Mouse (Mus musculus): ENCODE measurements around the gene Ltv1. TPM values are rescaled to one million over a fixed set of nuclear protein-coding genes. Genes with fewer than 3 reads are reported as not detected.

The Ltv1 gene
- polyA plus RNA-seq, 1 experiment: 6.6 TPM

DNA sequence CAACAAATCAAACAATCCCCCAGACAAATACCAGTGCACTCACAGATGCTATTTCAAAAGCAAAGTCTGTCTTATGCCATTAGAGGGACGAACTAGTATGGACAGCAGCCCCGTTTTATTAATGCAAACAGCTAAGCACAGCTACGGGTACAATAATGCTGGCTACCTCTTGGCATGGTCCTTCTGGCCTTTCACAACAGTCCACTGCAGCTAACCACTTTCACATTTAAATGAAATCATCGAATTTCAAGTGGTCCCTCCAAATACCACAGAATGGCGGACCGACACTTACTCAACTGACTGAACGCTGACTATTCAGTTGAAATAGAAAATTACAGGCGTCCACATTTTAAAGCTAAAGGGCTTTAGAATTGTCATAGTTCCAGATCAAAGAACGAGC, 19.4 kb upstream of the Ltv1 start:
- 91% methylated on average over 9 of the region's 9 CpGs for WGBS
- no peak overlapping the region for H3K27ac ChIP-seq (ENCODE audit: insufficient read depth, low read length)
- no peaks in the 10 kb centered on the region for H3K4me1 ChIP-seq (ENCODE audit: control insufficient read depth, insufficient read depth, insufficient read length)
- no peak for TF ChIP-seq CTCF (IDR thresholded peaks at IDR 0.05; ENCODE audit: extremely low read depth, insufficient read depth, insufficient read length, insufficient replicate concordance)
- no peak for TF ChIP-seq POLR2A (IDR thresholded peaks at IDR 0.05; ENCODE audit: low read depth, low read length)
- no peak for DNase-seq (ENCODE audit: low read depth in 1 of 2, low spot score in 2 of 2)
- no peaks in the 10 kb centered on the region for H3K27me3 ChIP-seq (ENCODE audit: control insufficient read depth, insufficient read depth, low read length)
- H3K36me3 ChIP-seq (ENCODE audit: control insufficient read depth, insufficient read depth, low read length): no peaks in the 10 kb centered on the region
- H3K4me3 ChIP-seq (ENCODE audit: extremely low read depth, insufficient read depth, insufficient read length): no peak overlapping the region

DNA sequence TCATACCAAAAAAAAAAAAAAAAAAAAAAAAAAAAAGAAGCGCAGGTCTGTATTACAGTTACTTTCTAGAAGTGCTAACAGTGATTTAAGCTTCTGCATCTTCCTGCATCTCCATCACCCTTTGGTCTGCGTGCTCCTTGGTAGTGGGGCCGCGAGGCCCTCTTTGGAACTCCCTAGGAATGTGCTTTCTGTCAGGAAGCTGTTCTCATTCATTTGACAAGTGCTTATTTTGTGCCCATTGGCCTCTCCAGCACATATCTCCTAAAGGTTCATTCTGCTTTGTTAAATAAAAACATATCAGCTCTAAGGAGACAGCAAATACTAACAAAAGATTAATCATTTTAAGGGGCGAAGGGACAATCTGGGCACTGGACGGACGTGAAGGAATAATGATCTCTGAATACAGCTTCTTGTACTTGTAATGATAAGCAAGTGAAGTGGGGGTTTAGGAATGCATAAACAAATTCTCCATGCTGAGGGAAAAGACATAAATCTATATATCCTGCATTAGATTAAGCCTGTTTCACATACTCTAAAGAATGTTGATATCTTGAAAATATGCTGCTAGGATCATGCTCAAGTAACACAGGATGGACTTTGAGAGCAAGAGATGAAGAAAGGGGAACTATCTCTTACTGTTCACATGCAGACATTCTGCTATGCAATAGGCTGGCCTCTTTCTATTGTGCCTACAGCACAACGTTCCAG, 17.1 kb upstream of the Ltv1 start:
- Histone ChIP-seq H3K27me3 (ENCODE audit: control insufficient read depth, insufficient read depth, low read length) (no peaks in the 10 kb centered on the region), H3K27ac (ENCODE audit: insufficient read depth, low read length) (no peak overlapping the region), H3K36me3 (ENCODE audit: control insufficient read depth, insufficient read depth, low read length) (no peaks in the 10 kb centered on the region), H3K4me1 (ENCODE audit: control insufficient read depth, insufficient read depth, insufficient read length) (no peaks in the 10 kb centered on the region), H3K4me3 (ENCODE audit: extremely low read depth, insufficient read depth, insufficient read length) (no peak overlapping the region)
- DNase-seq (ENCODE audit: low read depth in 1 of 2, low spot score in 2 of 2): no peak
- TF ChIP-seq CTCF (IDR thresholded peaks at IDR 0.05; ENCODE audit: extremely low read depth, insufficient read depth, insufficient read length, insufficient replicate concordance): no peak
- no peak for TF ChIP-seq POLR2A (IDR thresholded peaks at IDR 0.05; ENCODE audit: low read depth, low read length)
- 86% methylated on average over 8 of the region's 8 CpGs for WGBS

DNA sequence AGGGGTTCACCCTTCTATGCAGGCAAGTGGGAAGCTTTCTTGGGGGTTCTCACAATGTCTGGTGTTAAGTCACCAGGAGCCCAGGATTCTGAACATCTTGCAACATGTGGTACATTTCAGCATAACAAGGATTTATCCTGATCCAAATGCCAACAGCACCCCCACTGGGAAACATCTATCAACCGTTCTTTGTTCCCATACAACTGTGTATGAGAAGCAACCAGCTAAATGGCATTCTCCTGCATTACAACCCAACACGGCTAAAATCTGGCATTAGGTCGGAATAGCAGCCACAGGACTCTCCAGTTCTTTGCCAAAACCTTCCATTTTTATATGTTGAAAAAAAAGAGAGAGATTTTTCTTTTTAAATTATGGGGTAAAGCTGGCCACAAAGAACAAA, 16.5 kb upstream of the Ltv1 start:
- TF ChIP-seq CTCF (IDR thresholded peaks at IDR 0.05; ENCODE audit: extremely low read depth, insufficient read depth, insufficient read length, insufficient replicate concordance): no peak
- TF ChIP-seq POLR2A (IDR thresholded peaks at IDR 0.05; ENCODE audit: low read depth, low read length): no peak
- Histone ChIP-seq H3K27ac (ENCODE audit: insufficient read depth, low read length) (no peak overlapping the region), H3K27me3 (ENCODE audit: control insufficient read depth, insufficient read depth, low read length) (no peaks in the 10 kb centered on the region), H3K4me1 (ENCODE audit: control insufficient read depth, insufficient read depth, insufficient read length) (no peaks in the 10 kb centered on the region), H3K4me3 (ENCODE audit: extremely low read depth, insufficient read depth, insufficient read length) (no peak overlapping the region), H3K36me3 (ENCODE audit: control insufficient read depth, insufficient read depth, low read length) (no peaks in the 10 kb centered on the region)
- DNase-seq (ENCODE audit: low read depth in 1 of 2, low spot score in 2 of 2): no peak
- 88% methylated on average over 3 of the region's 3 CpGs for WGBS

DNA sequence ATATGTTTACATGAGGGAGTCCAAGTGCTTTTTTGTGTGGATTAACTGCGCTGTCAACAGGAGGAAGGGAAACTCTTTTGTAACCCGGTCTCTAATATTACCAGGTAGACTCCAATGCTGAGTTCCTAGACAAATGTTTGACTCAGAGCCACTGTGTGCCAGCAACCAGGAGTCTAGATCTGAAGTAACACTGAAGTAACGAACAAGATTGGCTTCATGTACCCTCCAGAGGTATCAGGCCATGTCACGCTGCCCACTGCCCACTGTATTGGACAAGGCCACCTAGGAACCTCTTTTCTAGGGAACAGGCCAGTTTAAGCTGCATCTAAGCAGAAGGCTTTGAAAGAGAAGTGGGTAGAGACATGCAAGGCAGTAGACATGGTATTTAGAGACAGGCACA, 16.1 kb upstream of the Ltv1 start:
- H3K4me3 ChIP-seq (ENCODE audit: extremely low read depth, insufficient read depth, insufficient read length): no peak overlapping the region
- H3K4me1 ChIP-seq (ENCODE audit: control insufficient read depth, insufficient read depth, insufficient read length): no peaks in the 10 kb centered on the region
- WGBS: 94% methylated on average over 4 of the region's 4 CpGs
- no peak for DNase-seq (ENCODE audit: low read depth in 1 of 2, low spot score in 2 of 2)
- no peaks in the 10 kb centered on the region for H3K36me3 ChIP-seq (ENCODE audit: control insufficient read depth, insufficient read depth, low read length)
- no peak overlapping the region for H3K27ac ChIP-seq (ENCODE audit: insufficient read depth, low read length)
- H3K27me3 ChIP-seq (ENCODE audit: control insufficient read depth, insufficient read depth, low read length): no peaks in the 10 kb centered on the region
- TF ChIP-seq CTCF (IDR thresholded peaks at IDR 0.05; ENCODE audit: extremely low read depth, insufficient read depth, insufficient read length, insufficient replicate concordance) (no peak), POLR2A (IDR thresholded peaks at IDR 0.05; ENCODE audit: low read depth, low read length) (no peak)

DNA sequence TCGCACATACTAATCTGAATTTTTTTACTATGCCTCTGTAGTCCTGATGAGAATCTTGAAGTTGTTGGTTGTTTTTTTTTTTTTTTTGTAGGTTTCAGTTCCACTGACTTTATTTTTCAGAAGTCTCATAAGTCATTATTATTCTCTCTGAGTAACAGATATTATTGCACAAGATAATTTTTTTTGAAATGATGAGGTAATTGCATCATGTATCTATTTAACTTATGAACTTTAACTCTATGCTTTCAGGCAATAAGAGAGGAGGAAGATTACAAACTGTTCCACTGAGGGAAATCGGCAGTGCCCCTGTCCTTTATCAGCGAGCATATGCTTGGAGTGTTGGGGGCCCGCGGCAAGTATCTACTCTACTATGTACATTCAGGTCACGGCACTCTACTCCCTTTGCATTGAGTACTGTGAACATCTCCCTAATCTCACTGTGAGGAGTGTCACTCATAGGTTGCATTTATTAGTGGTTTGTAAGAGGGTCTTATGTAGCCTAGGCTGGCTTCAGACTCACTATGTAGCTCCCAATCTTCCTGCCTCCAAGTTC, 8.8 kb upstream of the Ltv1 start:
- no peaks in the 10 kb centered on the region for H3K27me3 ChIP-seq (ENCODE audit: control insufficient read depth, insufficient read depth, low read length)
- H3K4me3 ChIP-seq (ENCODE audit: extremely low read depth, insufficient read depth, insufficient read length): no peak overlapping the region
- no peak overlapping the region for H3K27ac ChIP-seq (ENCODE audit: insufficient read depth, low read length)
- DNase-seq (ENCODE audit: low read depth in 1 of 2, low spot score in 2 of 2): no peak
- TF ChIP-seq CTCF (IDR thresholded peaks at IDR 0.05; ENCODE audit: extremely low read depth, insufficient read depth, insufficient read length, insufficient replicate concordance) (no peak), POLR2A (IDR thresholded peaks at IDR 0.05; ENCODE audit: low read depth, low read length) (no peak)
- no peaks in the 10 kb centered on the region for H3K4me1 ChIP-seq (ENCODE audit: control insufficient read depth, insufficient read depth, insufficient read length)
- WGBS: 91% methylated on average over 6 of the region's 6 CpGs
- H3K36me3 ChIP-seq (ENCODE audit: control insufficient read depth, insufficient read depth, low read length): no peaks in the 10 kb centered on the region

DNA sequence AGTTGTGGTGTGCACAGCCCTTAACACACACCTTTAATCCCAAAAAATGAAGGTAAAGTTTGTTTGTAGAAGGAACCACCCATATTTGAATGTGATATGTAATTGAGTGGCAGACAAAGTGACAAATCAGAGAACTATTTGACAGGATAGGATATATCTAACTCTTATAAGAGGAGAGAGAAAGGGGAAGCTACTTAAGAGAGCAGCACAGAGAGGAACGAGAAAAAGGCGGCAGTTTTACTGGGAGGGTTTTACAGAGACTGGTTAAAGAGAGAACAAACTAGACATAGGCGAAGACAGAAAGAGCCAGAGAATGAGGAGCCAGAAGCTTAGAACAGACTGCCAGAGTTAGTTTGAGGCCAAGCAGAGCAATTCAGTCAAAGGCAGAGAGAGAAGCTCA, 7.9 kb upstream of the Ltv1 start:
- H3K4me3 ChIP-seq (ENCODE audit: extremely low read depth, insufficient read depth, insufficient read length): no peak overlapping the region
- no peaks in the 10 kb centered on the region for H3K27me3 ChIP-seq (ENCODE audit: control insufficient read depth, insufficient read depth, low read length)
- no peaks in the 10 kb centered on the region for H3K4me1 ChIP-seq (ENCODE audit: control insufficient read depth, insufficient read depth, insufficient read length)
- TF ChIP-seq CTCF (IDR thresholded peaks at IDR 0.05; ENCODE audit: extremely low read depth, insufficient read depth, insufficient read length, insufficient replicate concordance) (no peak), POLR2A (IDR thresholded peaks at IDR 0.05; ENCODE audit: low read depth, low read length) (no peak)
- no peaks in the 10 kb centered on the region for H3K36me3 ChIP-seq (ENCODE audit: control insufficient read depth, insufficient read depth, low read length)
- DNase-seq (ENCODE audit: low read depth in 1 of 2, low spot score in 2 of 2): no peak
- H3K27ac ChIP-seq (ENCODE audit: insufficient read depth, low read length): no peak overlapping the region
- 67% methylated on average over 3 of the region's 3 CpGs for WGBS

DNA sequence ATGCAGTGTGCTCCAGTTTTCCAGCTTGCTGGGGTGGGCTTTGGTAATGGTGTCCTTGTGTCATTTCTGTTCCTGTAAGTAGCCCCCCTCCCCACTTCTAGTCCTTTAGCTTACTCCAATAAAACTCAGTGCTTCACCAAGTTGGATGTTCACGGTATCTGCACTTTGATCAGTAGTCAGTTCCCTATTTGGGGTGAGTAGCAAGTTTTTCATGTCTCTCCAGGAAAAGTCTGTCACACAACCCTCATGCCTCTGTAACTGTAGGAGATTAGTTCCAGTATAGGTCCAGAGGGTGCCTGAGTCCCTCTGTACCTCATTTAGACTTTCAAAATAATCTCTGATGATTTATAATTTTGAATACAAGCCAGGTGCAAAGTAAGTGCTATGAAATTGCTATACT, 6.3 kb upstream of the Ltv1 start:
- no peaks in the 10 kb centered on the region for H3K36me3 ChIP-seq (ENCODE audit: control insufficient read depth, insufficient read depth, low read length)
- WGBS: 44% methylated on average over 1 of the region's 1 CpGs
- no peaks in the 10 kb centered on the region for H3K4me1 ChIP-seq (ENCODE audit: control insufficient read depth, insufficient read depth, insufficient read length)
- no peak overlapping the region for H3K4me3 ChIP-seq (ENCODE audit: extremely low read depth, insufficient read depth, insufficient read length)
- TF ChIP-seq CTCF (IDR thresholded peaks at IDR 0.05; ENCODE audit: extremely low read depth, insufficient read depth, insufficient read length, insufficient replicate concordance): no peak
- H3K27ac ChIP-seq (ENCODE audit: insufficient read depth, low read length): no peak overlapping the region
- DNase-seq (ENCODE audit: low read depth in 1 of 2, low spot score in 2 of 2): no peak
- no peaks in the 10 kb centered on the region for H3K27me3 ChIP-seq (ENCODE audit: control insufficient read depth, insufficient read depth, low read length)

Measured in spleen, adult 2 months (tissue).